Mouse (Mus musculus) erythroblast, adult 5-6 weeks (primary cell): ENCODE data around the gene Plscr3. TPM values are rescaled to one million over a fixed set of nuclear protein-coding genes. Genes with fewer than 3 reads are reported as not detected.

ENCODE experiments used
- ATAC-seq: replicated peaks from 2 replicates; pipeline ENCODE4 v1.8.0; 2016; ENCODE audit warnings: moderate number of reproducible peaks, mild to moderate bottlenecking, moderate TSS enrichment, inconsistent platforms; ENCODE audit not compliant: poor library complexity, low FRiP score, severe bottlenecking
- total RNA-seq, 2 experiments: library from RNA; stranded (forward) in 1 of 2; stranded (reverse) in 1 of 2; fragments of 150-400 nt in 1 of 2; fragments of 200-764, 138-1000 nt in 1 of 2; gene quantifications; 2 replicates each; pipeline versions ENCODE4 v1.2.3 to v1.2.4; 2015 to 2017; ENCODE audit warnings: low replicate concordance in 2 of 2

The Plscr3 gene
- total RNA-seq, 2 experiments from 2014 or later, result 11.4 to 12.5 TPM

GRCm38 (mm10) chr11:69823456-69823855, 22.7 kb upstream of the Plscr3 start:
- ATAC-seq, result no peak

- no peak for ATAC-seq
These were observed 17.3 kb upstream of the Plscr3 start for GRCm38 (mm10) chr11:69828832-69829231.

GRCm38 (mm10) chr11:69833554-69833953, 12.6 kb upstream of the Plscr3 start:
- ATAC-seq, result no peak

- ATAC-seq, result peak; percentile 44
These were observed 12.1 kb upstream of the Plscr3 start for GRCm38 (mm10) chr11:69834001-69834549.

- no peak for ATAC-seq
These were observed 10.7 kb upstream of the Plscr3 start for GRCm38 (mm10) chr11:69835326-69835965.

- no peak for ATAC-seq
These were observed 10.2 kb upstream of the Plscr3 start for GRCm38 (mm10) chr11:69835966-69836335.

GRCm38 (mm10) chr11:69836703-69837576, 9.2 kb upstream of the Plscr3 start:
- no peak for ATAC-seq

GRCm38 (mm10) chr11:69837604-69837951, 8.6 kb upstream of the Plscr3 start, which contains the start of gene Nlgn2:
Gene Nlgn2 (minus strand): TSS chr11:69837784.
- ATAC-seq, result 0 out of 2 replicates have a peak, but pooled peaks have one; percentile 1

GRCm38 (mm10) chr11:69837952-69838713, 8.0 kb upstream of the Plscr3 start, which contains the start of gene Tmem256:
Gene Tmem256 (plus strand): TSS chr11:69838514.
- peak; percentile 86 for ATAC-seq

GRCm38 (mm10) chr11:69838714-69839104, 7.5 kb upstream of the Plscr3 start:
- peak; percentile 16 for ATAC-seq

- peak; percentile 61 for ATAC-seq
These were observed 837 bp downstream of the Plscr3 start for GRCm38 (mm10) chr11:69846738-69847688.

GRCm38 (mm10) chr11:69848021-69848420, 1.8 kb downstream of the Plscr3 start:
- no peak for ATAC-seq

- ATAC-seq, result no peak
These were observed 3.0 kb downstream of the Plscr3 start for GRCm38 (mm10) chr11:69849128-69849527.

GRCm38 (mm10) chr11:69849884-69850283, 3.7 kb downstream of the Plscr3 start:
- no peak for ATAC-seq

- ATAC-seq, result no peak
These were observed 4.6 kb downstream of the Plscr3 start for GRCm38 (mm10) chr11:69850754-69851153.

GRCm38 (mm10) chr11:69853994-69854393, 7.8 kb downstream of the Plscr3 start:
- ATAC-seq, result peak; percentile 83

- 0 out of 2 replicates have a peak, but pooled peaks have one; percentile 9 for ATAC-seq
These were observed 8.5 kb downstream of the Plscr3 start for GRCm38 (mm10) chr11:69854680-69855079.

- peak; percentile 60 for ATAC-seq
These were observed 9.2 kb downstream of the Plscr3 start for GRCm38 (mm10) chr11:69855347-69855746.
